Mouse (Mus musculus) CD4-positive, CD25-positive, alpha-beta regulatory T cell, adult 2 months (primary cell): ENCODE data around the gene Nol7.

ENCODE experiments used
- DNase-seq: peaks from one replicate; pipeline ENCODE4 v3.0.0-alpha.2; 2012; ENCODE audit warnings: low read depth, low spot score

The Nol7 gene

GRCm38 (mm10) chr13:43398297-43399080 lies at the start of gene Nol7:
Gene Nol7, plus strand, starts transcription at chr13:43398390.
- peak; percentile 98 for DNase-seq

GRCm38 (mm10) chr13:43349376-43349775 lies 48.8 kb upstream of the Nol7 start:
- no peak for DNase-seq

- DNase-seq = no peak
Measured at GRCm38 (mm10) chr13:43350489-43351169, 47.6 kb upstream of the Nol7 start.

GRCm38 (mm10) chr13:43353356-43353755 lies 44.8 kb upstream of the Nol7 start:
- no peak for DNase-seq

GRCm38 (mm10) chr13:43354362-43354761 lies 43.8 kb upstream of the Nol7 start:
- DNase-seq = no peak

- DNase-seq = no peak
Measured at GRCm38 (mm10) chr13:43356346-43357125, 41.7 kb upstream of the Nol7 start.

GRCm38 (mm10) chr13:43360534-43360933 lies 37.7 kb upstream of the Nol7 start:
- no peak for DNase-seq

- DNase-seq = no peak
Measured at GRCm38 (mm10) chr13:43362353-43362752, 35.8 kb upstream of the Nol7 start.

GRCm38 (mm10) chr13:43364985-43365824 lies 33.0 kb upstream of the Nol7 start, which contains the start of gene Sirt5:
Gene Sirt5, plus strand, starts transcription at chr13:43365496.
- peak; percentile 93 for DNase-seq

GRCm38 (mm10) chr13:43365825-43366184 lies 32.4 kb upstream of the Nol7 start:
- DNase-seq = no peak

GRCm38 (mm10) chr13:43370063-43370462 lies 28.1 kb upstream of the Nol7 start:
- DNase-seq = no peak

- DNase-seq = peak; percentile 26
Measured at GRCm38 (mm10) chr13:43372892-43373291, 25.3 kb upstream of the Nol7 start.

GRCm38 (mm10) chr13:43374205-43374604 lies 24.0 kb upstream of the Nol7 start:
- DNase-seq = no peak

GRCm38 (mm10) chr13:43374918-43375432 lies 23.2 kb upstream of the Nol7 start:
- DNase-seq = no peak

GRCm38 (mm10) chr13:43379989-43380388 lies 18.2 kb upstream of the Nol7 start:
- no peak for DNase-seq

- DNase-seq = no peak
Measured at GRCm38 (mm10) chr13:43385321-43385720, 12.9 kb upstream of the Nol7 start.

GRCm38 (mm10) chr13:43397700-43398296 lies 392 bp upstream of the Nol7 start:
- DNase-seq = no peak

- no peak for DNase-seq
Measured at GRCm38 (mm10) chr13:43399576-43399975, 1.4 kb downstream of the Nol7 start.

- DNase-seq = no peak
Measured at GRCm38 (mm10) chr13:43412311-43412710, 14.1 kb downstream of the Nol7 start.

GRCm38 (mm10) chr13:43413611-43414010 lies 15.4 kb downstream of the Nol7 start:
- no peak for DNase-seq

GRCm38 (mm10) chr13:43415249-43415648 lies 17.1 kb downstream of the Nol7 start:
- no peak for DNase-seq
